In genomic region chr7:112458440-112458839, GRCm38 (mm10) we compare ENCODE assay signal across 9 mouse cellular contexts. TPM values are rescaled to one million over a fixed set of nuclear protein-coding genes. Genes with fewer than 3 reads are reported as not detected.
DNase-seq lines count a peak whose midpoint lies in the region; ATAC-seq and TF ChIP-seq lines count a peak whose summit lies in the region.
"Had no signal": no experiment of that assay in that cellular context is flagged by ENCODE, and none has a peak within 500 bp of the region (broad histone marks: within the 10 kb centered on the region; RNA-seq: fewer than 3 reads in every experiment).

No protein-coding gene starts in this region.

- H3K9ac ChIP-seq in limb, embryonic 12.5 days (replicated peaks), result no peak overlapping the region
- no peak overlapping the region for H3K9ac ChIP-seq in hindbrain, embryonic 13.5 days
- H3K9ac ChIP-seq: neural tube, embryonic 13.5 days had no signal

- H3K27ac ChIP-seq in embryonic fibroblast, embryonic 13.5 days (ENCODE audit: insufficient read depth, low read length), result peak overlapping the region; percentile 13; the same call in 1 of the 2 replicates
- peak overlapping the region; percentile 62 for H3K27ac ChIP-seq in limb, embryonic 12.5 days
- H3K27ac ChIP-seq in hindbrain, embryonic 13.5 days, result no peak overlapping the region
- no peak overlapping the region for H3K27ac ChIP-seq in layer of hippocampus, adult 2 months
- H3K27ac ChIP-seq: neural tube, embryonic 13.5 days had no signal

- H3K36me3 ChIP-seq in C2C12 (ENCODE audit: control insufficient read depth, insufficient read depth), result no peaks in the 10 kb centered on the region
- H3K36me3 ChIP-seq in limb, embryonic 12.5 days, result no peaks in the 10 kb centered on the region
- no peaks in the 10 kb centered on the region for H3K36me3 ChIP-seq in hindbrain, embryonic 13.5 days
- H3K36me3 ChIP-seq: neural tube, embryonic 13.5 days had no signal

- no peak overlapping the region for H3ac ChIP-seq in C2C12 (ENCODE audit: control insufficient read depth, insufficient read length, low read depth)

- ATAC-seq in limb, embryonic 12.5 days (ENCODE audit: insufficient number of reproducible peaks, insufficient read depth, low FRiP score, low TSS enrichment, low read depth), result no peak
- ATAC-seq in hindbrain, embryonic 13.5 days (ENCODE audit: low FRiP score), result no peak

- H3K4me1 ChIP-seq in embryonic fibroblast, embryonic 13.5 days (ENCODE audit: control insufficient read depth, insufficient read depth, low read length), result peaks cover 34% of the 10 kb centered on the region
- H3K4me1 ChIP-seq in limb, embryonic 12.5 days (replicated peaks), result peaks cover 65% of the 10 kb centered on the region
- H3K4me1 ChIP-seq in hindbrain, embryonic 13.5 days (replicated peaks), result peaks cover 14% of the 10 kb centered on the region

- H3K79me2 ChIP-seq in C2C12 (ENCODE audit: control insufficient read depth, insufficient read depth), result peaks cover 79% of the 10 kb centered on the region

- 40% methylated on average over 5 of the region's 5 CpGs for WGBS in limb, embryonic 12.5 days
- WGBS in hindbrain, embryonic 13.5 days, result 77% methylated on average over 5 of the region's 5 CpGs

- no peak for TF ChIP-seq POLR2A in embryonic fibroblast, embryonic 13.5 days (IDR thresholded peaks at IDR 0.05; ENCODE audit: low read depth, low read length)

- TF ChIP-seq CTCF in C2C12 (IDR thresholded peaks at IDR 0.05; ENCODE audit: control insufficient read depth, insufficient read depth, insufficient read length), result no peak
- TF ChIP-seq CTCF in embryonic fibroblast, embryonic 13.5 days (IDR thresholded peaks at IDR 0.05; ENCODE audit: borderline replicate concordance, insufficient read depth, low read length), result no peak
- no peak for TF ChIP-seq CTCF in layer of hippocampus, adult 2 months (conservative IDR thresholded peaks at IDR 0.05)

- no peak overlapping the region for H3K4me3 ChIP-seq in C2C12 (ENCODE audit: insufficient read depth, poor library complexity, severe bottlenecking)
- H3K4me3 ChIP-seq in embryonic fibroblast, embryonic 13.5 days (ENCODE audit: insufficient read depth, low read length), result no peak overlapping the region
- no peak overlapping the region for H3K4me3 ChIP-seq in limb, embryonic 12.5 days (replicated peaks)
- H3K4me3 ChIP-seq in hindbrain, embryonic 13.5 days, result no peak overlapping the region
- no peak overlapping the region for H3K4me3 ChIP-seq in layer of hippocampus, adult 2 months
- H3K4me3 ChIP-seq: neural tube, embryonic 13.5 days had no signal

- no peak overlapping the region for H3K4me2 ChIP-seq in limb, embryonic 12.5 days
- no peak overlapping the region for H3K4me2 ChIP-seq in hindbrain, embryonic 13.5 days
- H3K4me2 ChIP-seq: neural tube, embryonic 13.5 days had no signal

- DNase-seq in adrenal gland, adult 18-20 months (ENCODE audit: low spot score in 2 of 2), result peak; percentile 45 to 62
- no peak for DNase-seq in spleen, postnatal 10 days (ENCODE audit: low spot score in 2 of 2)
- no peak for DNase-seq in layer of hippocampus, adult 2 months (ENCODE audit: low spot score in 2 of 2)
- DNase-seq in spleen, postnatal 14 days (ENCODE audit: low spot score in 2 of 2), result no peak

- no peaks in the 10 kb centered on the region for H3K9me3 ChIP-seq in limb, embryonic 12.5 days
- no peaks in the 10 kb centered on the region for H3K9me3 ChIP-seq in hindbrain, embryonic 13.5 days
- H3K9me3 ChIP-seq: neural tube, embryonic 13.5 days had no signal

- H3K79me3 ChIP-seq in C2C12 (ENCODE audit: low read depth), result peaks cover 55% of the 10 kb centered on the region

- H3K27me3 ChIP-seq in C2C12 (ENCODE audit: control insufficient read depth, insufficient read depth, insufficient read length), result no peaks in the 10 kb centered on the region
- H3K27me3 ChIP-seq in limb, embryonic 12.5 days, result no peaks in the 10 kb centered on the region
- H3K27me3 ChIP-seq in hindbrain, embryonic 13.5 days, result 0 out of 2 replicates have a peak, but pooled peaks cover 2% of the 10 kb centered on the region
- H3K27me3 ChIP-seq: neural tube, embryonic 13.5 days had no signal

TF ChIP-seq in C2C12, 6 proteins besides CTCF, POLR2A, EP300 and RAD21:
- no peak for TF ChIP-seq CEBPB (IDR thresholded peaks at IDR 0.05; ENCODE audit: low read depth)
- TF ChIP-seq MYOD1 (IDR thresholded peaks at IDR 0.05; ENCODE audit: control insufficient read depth, insufficient read length, low read depth), result no peak
- TF ChIP-seq FOSL1 (IDR thresholded peaks at IDR 0.05; ENCODE audit: insufficient read depth, low read length, poor library complexity, severe bottlenecking), result no peak
- TF ChIP-seq MAX (IDR thresholded peaks at IDR 0.05), result peak; percentile 64
- peak; percentile 78 for TF ChIP-seq USF1 (IDR thresholded peaks at IDR 0.05; ENCODE audit: low read depth)
- TF ChIP-seq MYOG (IDR thresholded peaks at IDR 0.05; ENCODE audit: control insufficient read depth, extremely low read depth, insufficient read length), result no peak

RNA-seq across cellular contexts. Expression of gene Parva, which starts 31.1 kb away (rescaled TPM):
- 126 TPM for polyA plus RNA-seq in C2C12 (2012; fragmentation: generic; extraction: Trizol)
- total RNA-seq in adrenal gland, adult 18-20 months (2021), result 10 to 100 TPM; 81.0 to 83.7 TPM
- 230 and 242 TPM in 2 replicates for polyA plus RNA-seq in embryonic fibroblast, embryonic 13.5 days (2011; ENCODE audit: insufficient read length, low read depth, missing spikeins)
- polyA plus RNA-seq in limb, embryonic 12.5 days (2016; fragmentation: Nextera tagmentation; extraction: Ambion mirVana), result 82.7 and 92.5 TPM in 2 replicates
- polyA plus RNA-seq in hindbrain, embryonic 13.5 days (2015; fragmentation: Nextera tagmentation; extraction: Ambion mirVana), result 30.8 and 31.0 TPM in 2 replicates
- total RNA-seq in layer of hippocampus, adult 2 months (2021), result 10 to 100 TPM; 47.6 to 49.1 TPM

Comparison
In these comparisons a context has a peak if more than half of its experiments do, and no peak if none do; other contexts are left out.
1. DNase-seq: peak in adrenal gland, adult 18-20 months (2 of 2); none in spleen, postnatal 10 days (0 of 2), layer of hippocampus, adult 2 months (0 of 2) and spleen, postnatal 14 days (0 of 2).
2. H3K27ac ChIP-seq: peak in embryonic fibroblast, embryonic 13.5 days (single experiment) and limb, embryonic 12.5 days (single experiment); none in hindbrain, embryonic 13.5 days (single experiment) and layer of hippocampus, adult 2 months (single experiment).